Mouse (Mus musculus): ENCODE measurements around the gene Prkce.
A peak's percentile ranks its signal among the peaks of the same experiment; 100 is the strongest.

The Prkce gene

GRCm38 (mm10) chr17:86226198-86226597 is 58.6 kb downstream of the Prkce start:
- DNase-seq = no peak

- DNase-seq = no peak
These were observed 59.0 kb downstream of the Prkce start for GRCm38 (mm10) chr17:86226635-86227034.

- no peak for DNase-seq
These were observed 59.8 kb downstream of the Prkce start for GRCm38 (mm10) chr17:86227389-86227788.

- DNase-seq = no peak
These were observed 61.3 kb downstream of the Prkce start for GRCm38 (mm10) chr17:86228850-86229249.

- DNase-seq = no peak
These were observed 62.6 kb downstream of the Prkce start for GRCm38 (mm10) chr17:86230141-86230633.

- peak in 1 of 2 experiments; percentile 15 for DNase-seq
These were observed 64.2 kb downstream of the Prkce start for GRCm38 (mm10) chr17:86231741-86232179.

- no peak for DNase-seq
These were observed 64.7 kb downstream of the Prkce start for GRCm38 (mm10) chr17:86232248-86232647.

- no peak for DNase-seq
These were observed 67.1 kb downstream of the Prkce start for GRCm38 (mm10) chr17:86234587-86235150.

GRCm38 (mm10) chr17:86236026-86236712 is 68.6 kb downstream of the Prkce start:
- peak; percentile 40 for DNase-seq

GRCm38 (mm10) chr17:86236861-86237763 is 69.5 kb downstream of the Prkce start:
- DNase-seq = peak; percentile 87 to 93

GRCm38 (mm10) chr17:86242291-86242690 is 74.7 kb downstream of the Prkce start:
- no peak for DNase-seq

- no peak for DNase-seq
These were observed 75.5 kb downstream of the Prkce start for GRCm38 (mm10) chr17:86243109-86243527.

- no peak for DNase-seq
These were observed 76.8 kb downstream of the Prkce start for GRCm38 (mm10) chr17:86244397-86244796.

- DNase-seq = no peak
These were observed 81.2 kb downstream of the Prkce start for GRCm38 (mm10) chr17:86248832-86249231.

GRCm38 (mm10) chr17:86249499-86250405 is 82.2 kb downstream of the Prkce start:
- DNase-seq = no peak

- DNase-seq = no peak
These were observed 82.9 kb downstream of the Prkce start for GRCm38 (mm10) chr17:86250406-86250905.

GRCm38 (mm10) chr17:86253884-86254283 is 86.3 kb downstream of the Prkce start:
- no peak for DNase-seq

- DNase-seq = peak; percentile 44 to 67
These were observed 86.7 kb downstream of the Prkce start for GRCm38 (mm10) chr17:86254285-86254684.

- DNase-seq = no peak
These were observed 87.4 kb downstream of the Prkce start for GRCm38 (mm10) chr17:86254978-86255377.

GRCm38 (mm10) chr17:86256730-86257131 is 89.1 kb downstream of the Prkce start:
- DNase-seq = no peak

GRCm38 (mm10) chr17:86261067-86261466 is 93.5 kb downstream of the Prkce start:
- no peak for DNase-seq

Measured in kidney, adult 8-10 months (tissue).